ENCODE assay signal across 7 mouse cellular contexts in genomic region chr19:14080538-14080937, GRCm38 (mm10).
DNase-seq lines count a peak whose midpoint lies in the region; ATAC-seq and TF ChIP-seq lines count a peak whose summit lies in the region.

No protein-coding gene starts in this region.

- H3K27me3 ChIP-seq in kidney, postnatal 0 days (ENCODE audit: insufficient read depth, low read length) = no peaks in the 10 kb centered on the region
- H3K27me3 ChIP-seq in kidney, embryonic 16.5 days (ENCODE audit: insufficient read depth, low read length) = no peaks in the 10 kb centered on the region
- no peaks in the 10 kb centered on the region for H3K27me3 ChIP-seq in E14TG2a.4 (ENCODE audit: insufficient read depth, low read length)

- H3K27ac ChIP-seq in kidney, postnatal 0 days = no peak overlapping the region
- no peak overlapping the region for H3K27ac ChIP-seq in kidney, embryonic 16.5 days (ENCODE audit: low read length)

- peak; percentile 68 for TF ChIP-seq CTCF in kidney, postnatal 0 days (IDR thresholded peaks at IDR 0.05; ENCODE audit: low read depth)
- TF ChIP-seq CTCF in E14TG2a.4 (conservative IDR thresholded peaks at IDR 0.05; ENCODE audit: low read length) = peak; percentile 96

- H3K36me3 ChIP-seq in kidney, postnatal 0 days (ENCODE audit: insufficient read depth, low read length) = no peaks in the 10 kb centered on the region
- H3K36me3 ChIP-seq in kidney, embryonic 16.5 days (ENCODE audit: insufficient read depth, low read length) = no peaks in the 10 kb centered on the region
- H3K36me3 ChIP-seq in E14TG2a.4 (ENCODE audit: insufficient read depth, low read length) = no peaks in the 10 kb centered on the region

- 13% methylated on average over 2 of the region's 2 CpGs for WGBS in kidney, postnatal 0 days
- 11% methylated on average over 2 of the region's 2 CpGs for WGBS in kidney, embryonic 16.5 days

- no peaks in the 10 kb centered on the region for H3K9me3 ChIP-seq in kidney, postnatal 0 days (replicated peaks; ENCODE audit: low read length)
- no peaks in the 10 kb centered on the region for H3K9me3 ChIP-seq in kidney, embryonic 16.5 days (ENCODE audit: low read length)
- H3K9me3 ChIP-seq in E14TG2a.4 (ENCODE audit: low read length) = no peaks in the 10 kb centered on the region

- no peak for ATAC-seq in kidney, postnatal 0 days (replicated peaks; ENCODE audit: low FRiP score, low read depth)
- ATAC-seq in kidney, embryonic 16.5 days (ENCODE audit: low FRiP score, low TSS enrichment) = no peak

- H3K4me3 ChIP-seq in kidney, postnatal 0 days (replicated peaks; ENCODE audit: low read depth, low read length) = no peak overlapping the region
- no peak overlapping the region for H3K4me3 ChIP-seq in kidney, embryonic 16.5 days (ENCODE audit: low read length)
- H3K4me3 ChIP-seq in E14TG2a.4 (replicated peaks; ENCODE audit: low read length) = no peak overlapping the region

- no peak overlapping the region for H3K4me2 ChIP-seq in kidney, postnatal 0 days (ENCODE audit: low read length)
- H3K4me2 ChIP-seq in kidney, embryonic 16.5 days (replicated peaks; ENCODE audit: low read depth, low read length) = no peak overlapping the region

- H3K4me1 ChIP-seq in kidney, postnatal 0 days (replicated peaks; ENCODE audit: insufficient read depth, low read length) = no peaks in the 10 kb centered on the region
- no peaks in the 10 kb centered on the region for H3K4me1 ChIP-seq in kidney, embryonic 16.5 days (ENCODE audit: insufficient read depth, low read length)
- H3K4me1 ChIP-seq in E14TG2a.4 (replicated peaks; ENCODE audit: low read depth, low read length) = no peaks in the 10 kb centered on the region

- DNase-seq in kidney, postnatal 0 days (ENCODE audit: low spot score) = peak; percentile 49
- DNase-seq in Muller cell, postnatal 12 days (ENCODE audit: inconsistent ontology term) = peak; percentile 5
- DNase-seq in forelimb bud, embryonic 11.5 days (ENCODE audit: low read depth, low spot score) = peak; percentile 34
- DNase-seq in retina, postnatal 1 day = peak; percentile 43
- no peak for DNase-seq in cerebellum, adult 11 months

- no peak overlapping the region for H3K9ac ChIP-seq in kidney, postnatal 0 days (ENCODE audit: low read depth, low read length)
- H3K9ac ChIP-seq in kidney, embryonic 16.5 days (replicated peaks; ENCODE audit: low read length) = no peak overlapping the region
